Mouse (Mus musculus) kidney, adult 2 months (tissue): ENCODE results near the gene Olfr114.

Experiments
- CTCF ChIP-seq: fragments of 200-500 bp; conservative IDR thresholded peaks from 2 replicates; pipeline ENCODE4 v1.5.1; 2011; ENCODE audit warnings: low read depth, mild to moderate bottlenecking, control low read depth, low read length, moderate library complexity, mixed read lengths; ENCODE audit not compliant: insufficient read depth, insufficient read length
- POLR2A ChIP-seq: fragments of 200-500 bp; IDR thresholded peaks from one replicate; pipeline ENCODE4 v1.6.1; 2011; ENCODE audit warnings: low read depth, low read length, control low read depth

DNA sequence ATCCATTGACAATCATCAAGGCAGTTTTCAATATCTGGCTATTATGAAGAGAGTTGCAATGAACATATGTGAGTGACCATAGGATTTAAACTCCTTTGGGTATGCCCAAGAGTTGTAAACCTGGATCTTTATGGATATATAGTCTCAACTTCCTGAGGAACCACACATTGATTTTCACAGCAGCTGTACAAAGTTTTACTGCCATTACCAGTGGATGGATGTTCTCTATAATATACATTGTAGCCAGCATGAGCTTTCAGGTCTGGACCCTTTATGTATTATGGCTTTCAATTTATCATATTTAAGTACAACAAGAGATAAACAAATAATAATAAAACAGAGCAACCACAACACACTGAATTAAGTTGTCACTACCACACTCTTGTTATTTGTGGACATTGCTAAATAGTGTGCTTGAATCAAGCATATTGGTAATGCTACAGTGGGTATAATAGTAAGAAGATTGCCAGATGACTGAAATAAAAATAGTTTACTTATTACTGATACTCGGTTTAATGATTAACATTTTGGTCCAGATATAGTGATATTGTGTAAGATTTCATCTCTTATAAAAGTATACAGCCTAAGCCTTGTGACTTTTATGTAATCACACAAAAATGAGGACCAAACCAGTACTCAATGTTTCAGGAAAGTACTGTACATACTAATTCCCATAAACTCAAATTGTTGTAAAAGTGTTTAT, 33.5 kb downstream of the Olfr114 start:
- TF ChIP-seq CTCF (no peak), POLR2A (no peak)
